In genomic region chr7:56356658-56357342, GRCm38 (mm10) we compare ENCODE assay signal across 20 mouse cellular contexts.
A peak's percentile ranks its signal among the peaks of the same experiment; 100 is the strongest.
DNase-seq lines count a peak whose midpoint lies in the region; ATAC-seq and TF ChIP-seq lines count a peak whose summit lies in the region.
"Had no signal": no experiment of that assay in that cellular context is flagged by ENCODE, and none has a peak within 500 bp of the region (broad histone marks: within the 10 kb centered on the region; RNA-seq: fewer than 3 reads in every experiment).

No protein-coding gene starts in this region.

- no peak overlapping the region for H3K27ac ChIP-seq in forebrain, embryonic 16.5 days (ENCODE audit: low read length)
- H3K27ac ChIP-seq in forebrain, embryonic 13.5 days, result no peak overlapping the region
- peak overlapping the region; percentile 76 for H3K27ac ChIP-seq in layer of hippocampus, adult 2 months
- H3K27ac ChIP-seq in embryonic facial prominence, embryonic 10.5 days (replicated peaks), result no peak overlapping the region
- H3K27ac ChIP-seq: hindbrain, embryonic 12.5 days; limb, embryonic 15.5 days; liver, embryonic 15.5 days; midbrain, embryonic 12.5 days; neural tube, embryonic 13.5 days; stomach, embryonic 15.5 days had no signal

- H3K9me3 ChIP-seq in forebrain, embryonic 16.5 days (ENCODE audit: control insufficient read depth, low read length), result no peaks in the 10 kb centered on the region
- H3K9me3 ChIP-seq in forebrain, embryonic 13.5 days (replicated peaks), result no peaks in the 10 kb centered on the region
- H3K9me3 ChIP-seq in embryonic facial prominence, embryonic 10.5 days, result no peaks in the 10 kb centered on the region
- H3K9me3 ChIP-seq: hindbrain, embryonic 12.5 days; limb, embryonic 15.5 days; liver, embryonic 15.5 days; midbrain, embryonic 12.5 days; neural tube, embryonic 13.5 days; stomach, embryonic 15.5 days had no signal

- TF ChIP-seq CTCF in layer of hippocampus, adult 2 months (conservative IDR thresholded peaks at IDR 0.05), result no peak

- no peak overlapping the region for H3K9ac ChIP-seq in forebrain, embryonic 16.5 days (replicated peaks; ENCODE audit: low read depth, low read length)
- no peak overlapping the region for H3K9ac ChIP-seq in forebrain, embryonic 13.5 days
- H3K9ac ChIP-seq: hindbrain, embryonic 12.5 days; limb, embryonic 15.5 days; liver, embryonic 15.5 days; midbrain, embryonic 12.5 days; neural tube, embryonic 13.5 days; stomach, embryonic 15.5 days had no signal

- WGBS in forebrain, embryonic 16.5 days, result 77% methylated on average over 4 of the region's 4 CpGs
- 87% methylated on average over 4 of the region's 4 CpGs for WGBS in forebrain, embryonic 13.5 days
- whole genome bisulfite sequencing in embryonic facial prominence, embryonic 10.5 days, result 88% methylated on average over 4 of the region's 4 CpGs

- H3K4me3 ChIP-seq in forebrain, embryonic 16.5 days (replicated peaks; ENCODE audit: low read length), result no peak overlapping the region
- no peak overlapping the region for H3K4me3 ChIP-seq in forebrain, embryonic 13.5 days
- H3K4me3 ChIP-seq in layer of hippocampus, adult 2 months, result no peak overlapping the region
- H3K4me3 ChIP-seq in embryonic facial prominence, embryonic 10.5 days, result no peak overlapping the region
- H3K4me3 ChIP-seq: hindbrain, embryonic 12.5 days; limb, embryonic 15.5 days; liver, embryonic 15.5 days; midbrain, embryonic 12.5 days; neural tube, embryonic 13.5 days; stomach, embryonic 15.5 days had no signal

- peak; percentile 14 to 37 for DNase-seq in left cerebral cortex, adult 18-20 months (ENCODE audit: low spot score in 2 of 2)
- no peak for DNase-seq in left cerebral cortex, postnatal 4 days
- DNase-seq in layer of hippocampus, adult 2 months (ENCODE audit: low spot score in 2 of 2), result peak; percentile 32 to 57
- peak; percentile 45 to 88 for DNase-seq in left cerebral cortex, postnatal 25 days (ENCODE audit: low spot score in 2 of 2)
- DNase-seq in kidney, adult 11 months, result no peak
- no peak for DNase-seq in embryonic facial prominence, embryonic 10.5 days (ENCODE audit: low spot score)
- DNase-seq: adrenal gland, adult 2 months; cerebellum, adult 11 months; cerebellum, postnatal 14 days; kidney, adult 8-10 months; kidney, postnatal 14 days; right cerebral cortex, postnatal 25 days had no signal

- no peaks in the 10 kb centered on the region for H3K36me3 ChIP-seq in forebrain, embryonic 16.5 days (ENCODE audit: control insufficient read depth, insufficient read depth)
- no peaks in the 10 kb centered on the region for H3K36me3 ChIP-seq in forebrain, embryonic 13.5 days (ENCODE audit: poor library complexity, severe bottlenecking)
- no peaks in the 10 kb centered on the region for H3K36me3 ChIP-seq in embryonic facial prominence, embryonic 10.5 days (replicated peaks)
- H3K36me3 ChIP-seq: hindbrain, embryonic 12.5 days; limb, embryonic 15.5 days; liver, embryonic 15.5 days; midbrain, embryonic 12.5 days; neural tube, embryonic 13.5 days; stomach, embryonic 15.5 days had no signal

- no peak overlapping the region for H3K4me2 ChIP-seq in forebrain, embryonic 16.5 days (ENCODE audit: low read length)
- H3K4me2 ChIP-seq in forebrain, embryonic 13.5 days, result no peak overlapping the region
- H3K4me2 ChIP-seq: hindbrain, embryonic 12.5 days; limb, embryonic 15.5 days; liver, embryonic 15.5 days; midbrain, embryonic 12.5 days; neural tube, embryonic 13.5 days; stomach, embryonic 15.5 days had no signal

- peak; percentile 77 for ATAC-seq in forebrain, embryonic 16.5 days
- no peak for ATAC-seq in forebrain, embryonic 13.5 days

- H3K27me3 ChIP-seq in forebrain, embryonic 16.5 days (replicated peaks; ENCODE audit: control insufficient read depth, insufficient read depth, low read length), result no peaks in the 10 kb centered on the region
- no peaks in the 10 kb centered on the region for H3K27me3 ChIP-seq in forebrain, embryonic 13.5 days
- no peaks in the 10 kb centered on the region for H3K27me3 ChIP-seq in embryonic facial prominence, embryonic 10.5 days (replicated peaks; ENCODE audit: low read depth, poor library complexity, severe bottlenecking)
- H3K27me3 ChIP-seq: hindbrain, embryonic 12.5 days; limb, embryonic 15.5 days; liver, embryonic 15.5 days; midbrain, embryonic 12.5 days; neural tube, embryonic 13.5 days; stomach, embryonic 15.5 days had no signal

- intact Hi-C loops in left cerebral cortex, postnatal 4 days (cut with DNase I), result no loop called here
- intact Hi-C loops in left cerebral cortex, postnatal 25 days (cut with DNase I), result loop anchor here (2.0 kb wide), 1 partner anchor 104 kb away; no protein-coding TSS in a partner anchor

- H3K4me1 ChIP-seq in forebrain, embryonic 16.5 days (replicated peaks; ENCODE audit: control insufficient read depth, insufficient read depth, low read length), result no peaks in the 10 kb centered on the region
- H3K4me1 ChIP-seq in forebrain, embryonic 13.5 days, result no peaks in the 10 kb centered on the region
- H3K4me1 ChIP-seq in embryonic facial prominence, embryonic 10.5 days, result no peaks in the 10 kb centered on the region
- H3K4me1 ChIP-seq: hindbrain, embryonic 12.5 days; limb, embryonic 15.5 days; liver, embryonic 15.5 days; midbrain, embryonic 12.5 days; neural tube, embryonic 13.5 days; stomach, embryonic 15.5 days had no signal

Comparison
In these comparisons a context has a peak if more than half of its experiments do, and no peak if none do; other contexts are left out.
1. DNase-seq: peak in left cerebral cortex, adult 18-20 months (2 of 2), layer of hippocampus, adult 2 months (2 of 2) and left cerebral cortex, postnatal 25 days (2 of 2); none in left cerebral cortex, postnatal 4 days (single experiment), kidney, adult 11 months (single experiment) and embryonic facial prominence, embryonic 10.5 days (single experiment).